Mouse (Mus musculus) neural tube, embryonic 14.5 days (tissue): ENCODE data around the gene Gramd4. TPM values are rescaled to one million over a fixed set of nuclear protein-coding genes. Genes with fewer than 3 reads are reported as not detected.

Experiments
- ATAC-seq: fragments of 200-750 bp; cut with Nextera tagmentation; 2 replicates; pipeline ENCODE4 v1.8.0; 2017; ENCODE audit warnings: low read depth, mild to moderate bottlenecking, moderate TSS enrichment, moderate library complexity
- H3K27ac ChIP-seq: fragments of 300-500 bp; sonication (generic); 2 replicates; pipeline ENCODE4 v1.5.1; 2014; ENCODE audit warnings: low read depth, mild to moderate bottlenecking, control low read depth, low read length, moderate library complexity, mixed read lengths
- H3K27me3 ChIP-seq: fragments of 300-500 bp; sonication (generic); 2 replicates; pipeline ENCODE4 v1.6.1; 2014; ENCODE audit warnings: low read length; ENCODE audit not compliant: control insufficient read depth, insufficient read depth
- H3K36me3 ChIP-seq: fragments of 300-500 bp; sonication (generic); 2 replicates; pipeline ENCODE4 v1.6.1; 2014; ENCODE audit warnings: low read length, mixed read lengths; ENCODE audit not compliant: control insufficient read depth, insufficient read depth
- H3K4me1 ChIP-seq: fragments of 300-500 bp; sonication (generic); 2 replicates; pipeline ENCODE4 v1.6.1; 2014; ENCODE audit warnings: low read length; ENCODE audit not compliant: control insufficient read depth, insufficient read depth
- H3K4me2 ChIP-seq: fragments of 300-500 bp; sonication (generic); 2 replicates; pipeline ENCODE4 v1.6.1; 2014; ENCODE audit warnings: mild to moderate bottlenecking, low read depth, low read length, control low read depth
- H3K4me3 ChIP-seq: fragments of 300-500 bp; sonication (generic); 2 replicates; pipeline ENCODE4 v1.5.1; 2014; ENCODE audit warnings: low read depth, low read length, control low read depth, mixed read lengths
- H3K9ac ChIP-seq: fragments of 300-500 bp; sonication (generic); replicated peaks from 2 replicates; pipeline ENCODE4 v1.6.1; 2014; ENCODE audit warnings: low read depth, mild to moderate bottlenecking, control low read depth, low read length, mixed read lengths
- H3K9me3 ChIP-seq: fragments of 300-500 bp; sonication (generic); 2 replicates; pipeline ENCODE4 v1.6.1; 2016; ENCODE audit warnings: low read length; ENCODE audit not compliant: control insufficient read depth
- WGBS: fragments of 180-500 bp; shearing (Covaris S2); extraction: QIAGEN DNeasy Blood & Tissue Kit; methylation state at CpG from one replicate; pipeline ENCODE4 v1.1.7; 2014; 5-methylcytosine and 5-hydroxymethylcytosine counted together
- polyA plus RNA-seq: library from polyadenylated mRNA; unstranded; fragments of >200 nt; fragmentation: Nextera tagmentation; extraction: Ambion mirVana; gene quantifications from 2 replicates; pipeline ENCODE4 v1.2.1, GENCODE M21; 2014

The Gramd4 gene
- polyA plus RNA-seq, 1 experiment from 2014 or later, result 17.1 TPM

GRCm38 (mm10) chr15:86097871-86098270 is 40.4 kb downstream of the Gramd4 start:
- Histone ChIP-seq H3K9me3 (no peaks in the 10 kb centered on the region), H3K27ac (no peak overlapping the region), H3K27me3 (no peaks in the 10 kb centered on the region), H3K4me3 (no peak overlapping the region), H3K4me1 (no peaks in the 10 kb centered on the region), H3K9ac (no peak overlapping the region), H3K4me2 (no peak overlapping the region), H3K36me3 (no peaks in the 10 kb centered on the region)
- 61% methylated on average over 2 of the region's 2 CpGs for WGBS
- no peak for ATAC-seq

GRCm38 (mm10) chr15:86101585-86101984 is 44.1 kb downstream of the Gramd4 start:
- no peak for ATAC-seq
- Histone ChIP-seq H3K36me3 (peaks cover 12% of the 10 kb centered on the region; the same call in 1 of the 2 replicates), H3K9ac (no peak overlapping the region), H3K4me3 (no peak overlapping the region), H3K4me1 (no peaks in the 10 kb centered on the region), H3K27me3 (no peaks in the 10 kb centered on the region), H3K9me3 (no peaks in the 10 kb centered on the region), H3K4me2 (no peak overlapping the region), H3K27ac (no peak overlapping the region)
- 87% methylated on average over 9 of the region's 9 CpGs for WGBS

- H3K4me1 ChIP-seq, result no peaks in the 10 kb centered on the region
- 93% methylated on average over 15 of the region's 15 CpGs for WGBS
Observed at GRCm38 (mm10) chr15:86102308-86102707, 44.8 kb downstream of the Gramd4 start.

GRCm38 (mm10) chr15:86104401-86105344 is 47.2 kb downstream of the Gramd4 start:
- ATAC-seq, result no peak
- Histone ChIP-seq H3K9ac (no peak overlapping the region), H3K9me3 (no peaks in the 10 kb centered on the region), H3K4me3 (no peak overlapping the region), H3K4me1 (peaks cover 3% of the 10 kb centered on the region; the same call in 1 of the 2 replicates), H3K4me2 (no peak overlapping the region), H3K36me3 (peaks cover 12% of the 10 kb centered on the region; the same call in 1 of the 2 replicates), H3K27ac (no peak overlapping the region), H3K27me3 (no peaks in the 10 kb centered on the region)
- 93% methylated on average over 19 of the region's 19 CpGs for WGBS

More at GRCm38 (mm10) chr15:86102308-86102707, 44.8 kb downstream of the Gramd4 start:
- H3K9me3 ChIP-seq, result no peaks in the 10 kb centered on the region
- no peak overlapping the region for H3K9ac ChIP-seq
- H3K36me3 ChIP-seq, result peaks cover 12% of the 10 kb centered on the region; the same call in 1 of the 2 replicates
- no peak overlapping the region for H3K4me3 ChIP-seq
- no peaks in the 10 kb centered on the region for H3K27me3 ChIP-seq
- no peak overlapping the region for H3K27ac ChIP-seq
- H3K4me2 ChIP-seq, result no peak overlapping the region
- no peak for ATAC-seq

- no peak overlapping the region for H3K4me2 ChIP-seq
- no peaks in the 10 kb centered on the region for H3K27me3 ChIP-seq
- no peak for ATAC-seq
- H3K4me1 ChIP-seq, result peaks cover 6% of the 10 kb centered on the region; the same call in 1 of the 2 replicates
- no peak overlapping the region for H3K9ac ChIP-seq
- H3K27ac ChIP-seq, result no peak overlapping the region
- WGBS, result 91% methylated on average over 7 of the region's 7 CpGs
- H3K36me3 ChIP-seq, result peaks cover 12% of the 10 kb centered on the region; the same call in 1 of the 2 replicates
- no peaks in the 10 kb centered on the region for H3K9me3 ChIP-seq
- no peak overlapping the region for H3K4me3 ChIP-seq
Observed at GRCm38 (mm10) chr15:86105345-86105697, 47.8 kb downstream of the Gramd4 start.

- Histone ChIP-seq H3K4me3 (no peak overlapping the region), H3K36me3 (peaks cover 12% of the 10 kb centered on the region; the same call in 1 of the 2 replicates), H3K4me1 (peaks cover 6% of the 10 kb centered on the region; the same call in 1 of the 2 replicates), H3K4me2 (no peak overlapping the region), H3K27ac (no peak overlapping the region), H3K9me3 (no peaks in the 10 kb centered on the region), H3K9ac (no peak overlapping the region), H3K27me3 (no peaks in the 10 kb centered on the region)
- WGBS, result 53% methylated on average over 6 of the region's 6 CpGs
- ATAC-seq, result no peak
Observed at GRCm38 (mm10) chr15:86105751-86106150, 48.3 kb downstream of the Gramd4 start.

- H3K9me3 ChIP-seq, result no peaks in the 10 kb centered on the region
- peaks cover 14% of the 10 kb centered on the region for H3K4me1 ChIP-seq
- no peak for ATAC-seq
- H3K36me3 ChIP-seq, result peaks cover 12% of the 10 kb centered on the region; the same call in 1 of the 2 replicates
- no peak overlapping the region for H3K9ac ChIP-seq
- no peaks in the 10 kb centered on the region for H3K27me3 ChIP-seq
- 75% methylated on average over 11 of the region's 11 CpGs for WGBS
- no peak overlapping the region for H3K4me3 ChIP-seq
- H3K4me2 ChIP-seq, result no peak overlapping the region
- H3K27ac ChIP-seq, result no peak overlapping the region
Observed at GRCm38 (mm10) chr15:86107831-86108471, 50.5 kb downstream of the Gramd4 start.

GRCm38 (mm10) chr15:86109245-86109644 is 51.8 kb downstream of the Gramd4 start:
- 78% methylated on average over 7 of the region's 7 CpGs for WGBS
- H3K4me3 ChIP-seq, result no peak overlapping the region
- no peaks in the 10 kb centered on the region for H3K9me3 ChIP-seq
- no peaks in the 10 kb centered on the region for H3K27me3 ChIP-seq
- ATAC-seq, result no peak
- H3K4me1 ChIP-seq, result peaks cover 20% of the 10 kb centered on the region
- H3K4me2 ChIP-seq, result no peak overlapping the region
- H3K36me3 ChIP-seq, result peaks cover 5% of the 10 kb centered on the region; the same call in 1 of the 2 replicates
- peak overlapping the region; percentile 60; the same call in 1 of the 2 replicates for H3K27ac ChIP-seq
- H3K9ac ChIP-seq, result no peak overlapping the region
